Mouse (Mus musculus) erythroid progenitor cell, adult 5-6 weeks (primary cell): ENCODE results near the gene Olfr935. TPM values are rescaled to one million over a fixed set of nuclear protein-coding genes. Genes with fewer than 3 reads are reported as not detected.

Source experiments
- ATAC-seq: replicated peaks from 2 replicates; pipeline ENCODE4 v1.8.0; 2016; ENCODE audit warnings: moderate number of reproducible peaks, mild to moderate bottlenecking, moderate TSS enrichment, inconsistent platforms; ENCODE audit not compliant: poor library complexity, low FRiP score, severe bottlenecking
- total RNA-seq, 2 experiments: library from RNA; stranded (forward) in 1 of 2; stranded (reverse) in 1 of 2; fragments of 150-400 nt in 1 of 2; fragments of 186-747, 209-891 nt in 1 of 2; gene quantifications; 2 replicates each; pipeline versions ENCODE4 v1.2.3 to v1.2.4; 2015 to 2017; ENCODE audit warnings: low replicate concordance in 2 of 2

The Olfr935 gene
- total RNA-seq (2015; ENCODE audit: low replicate concordance), result not detected in 2 replicates
- not detected in 2 replicates for total RNA-seq (2017; ENCODE audit: low replicate concordance)

- ATAC-seq, result no peak
These were observed at the start of gene Olfr935 for GRCm38 (mm10) chr9:38999583-38999982. Gene Olfr935, minus strand, starts transcription at chr9:38999683.

DNA sequence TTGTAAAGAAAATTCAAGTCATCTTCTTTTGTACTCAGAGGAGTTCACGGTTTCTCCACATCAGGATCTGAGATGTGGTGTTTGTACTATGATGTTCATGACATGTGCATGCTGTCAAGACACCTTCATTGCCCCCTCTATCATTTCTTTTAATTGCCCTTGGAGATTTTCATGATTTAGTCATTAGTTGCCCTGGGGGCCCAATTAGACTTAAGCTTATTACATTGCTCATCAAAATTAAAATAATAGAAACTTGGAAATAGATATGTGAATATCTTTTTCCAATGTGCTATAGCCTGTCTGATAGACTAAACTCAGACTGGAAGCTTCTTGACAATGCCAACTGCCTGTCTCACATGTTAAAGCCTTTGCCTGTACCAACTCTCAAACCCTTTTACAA lies 23.8 kb upstream of the Olfr935 start, which contains the start of gene Olfr146:
Gene Olfr146, minus strand, starts transcription at position 101 of the 400 bp plus-strand sequence.
- no peak for ATAC-seq

- no peak for ATAC-seq
These were observed 11.3 kb downstream of the Olfr935 start, which contains the start of gene Olfr934 for GRCm38 (mm10) chr9:38988215-38988614. Gene Olfr934, minus strand, starts transcription at chr9:38988315.

- no peak for ATAC-seq
These were observed 27.5 kb downstream of the Olfr935 start, which contains the start of gene Olfr933 for GRCm38 (mm10) chr9:38972013-38972412. Gene Olfr933, plus strand, starts transcription at chr9:38972313.

DNA sequence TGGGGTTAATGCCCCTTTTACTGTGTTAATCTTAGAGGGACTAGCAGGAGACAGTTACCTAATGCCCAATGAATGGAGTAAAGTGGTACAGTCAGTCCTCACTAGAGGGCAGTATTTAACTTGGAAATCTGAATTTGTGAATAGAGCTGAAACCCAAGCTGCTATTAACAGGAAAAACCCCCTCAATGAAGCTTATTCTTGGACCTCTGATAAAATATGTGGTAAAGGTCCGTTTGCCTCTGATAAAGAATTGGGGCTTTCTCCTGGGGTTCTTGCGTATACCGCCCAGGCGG lies 45.4 kb downstream of the Olfr935 start:
- no peak for ATAC-seq

GRCm38 (mm10) chr9:38953401-38954123 lies 45.9 kb downstream of the Olfr935 start:
- no peak for ATAC-seq

Other genes with a start within 250 kb of the Olfr935 start
- not detected in 2 replicates for gene Olfr920, start 247.4 kb downstream of the Olfr935 start, total RNA-seq (2015; ENCODE audit: low replicate concordance)
- gene Olfr920, start 247.4 kb downstream of the Olfr935 start, total RNA-seq (2017; ENCODE audit: low replicate concordance), result 0.26 TPM in 1 of 2 replicates, not detected in the other
- not detected in 2 replicates for gene Olfr921, start 226.6 kb downstream of the Olfr935 start, total RNA-seq (2015; ENCODE audit: low replicate concordance)
- not detected in 2 replicates for gene Olfr921, start 226.6 kb downstream of the Olfr935 start, total RNA-seq (2017; ENCODE audit: low replicate concordance)
- not detected in 2 replicates for gene Olfr922, start 185.1 kb downstream of the Olfr935 start, total RNA-seq (2015; ENCODE audit: low replicate concordance)
- not detected in 2 replicates for gene Olfr922, start 185.1 kb downstream of the Olfr935 start, total RNA-seq (2017; ENCODE audit: low replicate concordance)
- not detected in 2 replicates for gene Olfr923, start 173.1 kb downstream of the Olfr935 start, total RNA-seq (2015; ENCODE audit: low replicate concordance)
- gene Olfr923, start 173.1 kb downstream of the Olfr935 start, total RNA-seq (2017; ENCODE audit: low replicate concordance), result not detected in 2 replicates
- not detected in 2 replicates for gene Olfr924, start 155.2 kb downstream of the Olfr935 start, total RNA-seq (2015; ENCODE audit: low replicate concordance)
- gene Olfr924, start 155.2 kb downstream of the Olfr935 start, total RNA-seq (2017; ENCODE audit: low replicate concordance), result not detected in 2 replicates
- gene Olfr26, start 144.6 kb downstream of the Olfr935 start, total RNA-seq (2015; ENCODE audit: low replicate concordance), result not detected in 2 replicates
- not detected in 2 replicates for gene Olfr26, start 144.6 kb downstream of the Olfr935 start, total RNA-seq (2017; ENCODE audit: low replicate concordance)
- not detected in 2 replicates for gene Olfr926, start 122.6 kb downstream of the Olfr935 start, total RNA-seq (2015; ENCODE audit: low replicate concordance)
- gene Olfr926, start 122.6 kb downstream of the Olfr935 start, total RNA-seq (2017; ENCODE audit: low replicate concordance), result not detected in 2 replicates
- not detected in 2 replicates for gene Olfr930, start 69.9 kb downstream of the Olfr935 start, total RNA-seq (2015; ENCODE audit: low replicate concordance)
- not detected in 2 replicates for gene Olfr930, start 69.9 kb downstream of the Olfr935 start, total RNA-seq (2017; ENCODE audit: low replicate concordance)
- not detected in 2 replicates for gene Olfr933, start 27.4 kb downstream of the Olfr935 start, total RNA-seq (2015; ENCODE audit: low replicate concordance)
- gene Olfr933, start 27.4 kb downstream of the Olfr935 start, total RNA-seq (2017; ENCODE audit: low replicate concordance), result not detected in 2 replicates
- not detected in 2 replicates for gene Olfr934, start 11.4 kb downstream of the Olfr935 start, total RNA-seq (2015; ENCODE audit: low replicate concordance)
- not detected in 2 replicates for gene Olfr934, start 11.4 kb downstream of the Olfr935 start, total RNA-seq (2017; ENCODE audit: low replicate concordance)
- not detected in 2 replicates for gene Olfr146, start 23.7 kb upstream of the Olfr935 start, total RNA-seq (2015; ENCODE audit: low replicate concordance)
- not detected in 2 replicates for gene Olfr146, start 23.7 kb upstream of the Olfr935 start, total RNA-seq (2017; ENCODE audit: low replicate concordance)
- gene Olfr937, start 65.3 kb upstream of the Olfr935 start, total RNA-seq (2015; ENCODE audit: low replicate concordance), result not detected in 2 replicates
- gene Olfr937, start 65.3 kb upstream of the Olfr935 start, total RNA-seq (2017; ENCODE audit: low replicate concordance), result not detected in 2 replicates
- gene Olfr938, start 79.2 kb upstream of the Olfr935 start, total RNA-seq (2015; ENCODE audit: low replicate concordance), result not detected in 2 replicates
- not detected in 2 replicates for gene Olfr938, start 79.2 kb upstream of the Olfr935 start, total RNA-seq (2017; ENCODE audit: low replicate concordance)
- not detected in 2 replicates for gene Olfr27, start 128.4 kb upstream of the Olfr935 start, total RNA-seq (2015; ENCODE audit: low replicate concordance)
- not detected in 2 replicates for gene Olfr27, start 128.4 kb upstream of the Olfr935 start, total RNA-seq (2017; ENCODE audit: low replicate concordance)
- not detected in 2 replicates for gene Olfr943, start 166.6 kb upstream of the Olfr935 start, total RNA-seq (2015; ENCODE audit: low replicate concordance)
- not detected in 2 replicates for gene Olfr943, start 166.6 kb upstream of the Olfr935 start, total RNA-seq (2017; ENCODE audit: low replicate concordance)
- not detected in 2 replicates for gene Olfr944, start 202.2 kb upstream of the Olfr935 start, total RNA-seq (2015; ENCODE audit: low replicate concordance)
- not detected in 2 replicates for gene Olfr944, start 202.2 kb upstream of the Olfr935 start, total RNA-seq (2017; ENCODE audit: low replicate concordance)